Mouse (Mus musculus): Measurements from ENCODE around the gene Eef1g. TPM values are rescaled to one million over a fixed set of nuclear protein-coding genes. Genes with fewer than 3 reads are reported as not detected.
A peak's percentile ranks its signal among the peaks of the same experiment; 100 is the strongest.

Gene Eef1g
- total and polyA plus RNA-seq, 3 experiments, result 191 to 260 (median 224) TPM

GRCm38 (mm10) chr19:8930117-8930516 is 36.7 kb upstream of the Eef1g start:
- WGBS, result 8% methylated on average over 11 of the region's 11 CpGs
- Histone ChIP-seq H3K27me3 (ENCODE audit: control insufficient read depth, insufficient read depth, low read length) (no peaks in the 10 kb centered on the region), H3K4me3 (peak overlapping the region; percentile 66), H3K4me1 (ENCODE audit: control insufficient read depth, insufficient read depth, low read length) (no peaks in the 10 kb centered on the region; the same call in 1 of the 2 replicates), H3K27ac (peak overlapping the region; percentile 83), H3K79me2 (replicated peaks; ENCODE audit: control insufficient read depth, insufficient read depth, low read length) (no peaks in the 10 kb centered on the region), H3K36me3 (ENCODE audit: control insufficient read depth, insufficient read depth, low read length) (no peaks in the 10 kb centered on the region), H3K9ac (ENCODE audit: low read depth, low read length) (peak overlapping the region; percentile 87)
- intact Hi-C loops (cut with DNase I), result no loop called here
- no peak for DNase-seq
- no peak for TF ChIP-seq CTCF (IDR thresholded peaks at IDR 0.05)
- no peak for TF ChIP-seq POLR2A (IDR thresholded peaks at IDR 0.05; ENCODE audit: insufficient read depth, low read depth, low read length)
- TF ChIP-seq EP300 (IDR thresholded peaks at IDR 0.05; ENCODE audit: insufficient read depth, low read depth, low read length), result no peak

GRCm38 (mm10) chr19:8930771-8931170 is 36.1 kb upstream of the Eef1g start:
- H3K79me2 ChIP-seq (replicated peaks; ENCODE audit: control insufficient read depth, insufficient read depth, low read length), result no peaks in the 10 kb centered on the region
- H3K9ac ChIP-seq (ENCODE audit: low read depth, low read length), result no peak overlapping the region
- H3K27ac ChIP-seq, result no peak overlapping the region; the same call in 1 of the 2 replicates
- H3K27me3 ChIP-seq (ENCODE audit: control insufficient read depth, insufficient read depth, low read length), result no peaks in the 10 kb centered on the region
- no peak for DNase-seq
- TF ChIP-seq CTCF (IDR thresholded peaks at IDR 0.05) (no peak), POLR2A (IDR thresholded peaks at IDR 0.05; ENCODE audit: insufficient read depth, low read depth, low read length) (no peak), EP300 (IDR thresholded peaks at IDR 0.05; ENCODE audit: insufficient read depth, low read depth, low read length) (no peak)
- intact Hi-C loops (cut with DNase I), result no loop called here
- no peaks in the 10 kb centered on the region for H3K36me3 ChIP-seq (ENCODE audit: control insufficient read depth, insufficient read depth, low read length)
- no peaks in the 10 kb centered on the region; the same call in 1 of the 2 replicates for H3K4me1 ChIP-seq (ENCODE audit: control insufficient read depth, insufficient read depth, low read length)
- no peak overlapping the region for H3K4me3 ChIP-seq
- WGBS, result 85% methylated on average over 7 of the region's 7 CpGs

DNA sequence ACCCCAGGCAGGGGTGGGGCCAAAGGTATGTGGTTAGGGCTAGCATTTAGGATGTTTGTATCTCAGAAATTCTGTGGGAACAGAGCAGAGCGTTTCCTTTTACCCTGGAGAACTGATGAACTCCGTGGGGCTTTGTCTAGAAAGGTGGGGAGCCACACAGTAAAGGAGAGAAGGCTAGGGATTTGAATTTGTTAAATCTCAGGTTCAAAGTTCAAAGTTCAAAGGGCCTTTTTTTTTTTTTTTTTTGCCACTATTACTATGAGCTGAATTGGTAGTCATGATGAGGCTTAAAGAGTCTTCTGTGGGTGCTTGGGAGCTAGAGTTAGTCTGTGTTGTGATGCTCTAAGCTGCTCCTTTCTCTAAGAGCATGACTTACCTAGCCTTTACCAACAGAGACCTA is 30.1 kb upstream of the Eef1g start:
- H3K9ac ChIP-seq (ENCODE audit: low read depth, low read length), result no peak overlapping the region
- no peaks in the 10 kb centered on the region for H3K36me3 ChIP-seq (ENCODE audit: control insufficient read depth, insufficient read depth, low read length)
- no peaks in the 10 kb centered on the region for H3K79me2 ChIP-seq (replicated peaks; ENCODE audit: control insufficient read depth, insufficient read depth, low read length)
- peaks cover 1% of the 10 kb centered on the region; the same call in 1 of the 2 replicates for H3K4me1 ChIP-seq (ENCODE audit: control insufficient read depth, insufficient read depth, low read length)
- WGBS, result 83% methylated on average over 2 of the region's 2 CpGs
- no peaks in the 10 kb centered on the region for H3K27me3 ChIP-seq (ENCODE audit: control insufficient read depth, insufficient read depth, low read length)
- intact Hi-C loops (cut with DNase I), result no loop called here
- DNase-seq, result no peak
- H3K27ac ChIP-seq, result no peak overlapping the region
- TF ChIP-seq EP300 (IDR thresholded peaks at IDR 0.05; ENCODE audit: insufficient read depth, low read depth, low read length) (no peak), POLR2A (IDR thresholded peaks at IDR 0.05; ENCODE audit: insufficient read depth, low read depth, low read length) (no peak), CTCF (IDR thresholded peaks at IDR 0.05) (no peak)
- H3K4me3 ChIP-seq, result no peak overlapping the region

DNA sequence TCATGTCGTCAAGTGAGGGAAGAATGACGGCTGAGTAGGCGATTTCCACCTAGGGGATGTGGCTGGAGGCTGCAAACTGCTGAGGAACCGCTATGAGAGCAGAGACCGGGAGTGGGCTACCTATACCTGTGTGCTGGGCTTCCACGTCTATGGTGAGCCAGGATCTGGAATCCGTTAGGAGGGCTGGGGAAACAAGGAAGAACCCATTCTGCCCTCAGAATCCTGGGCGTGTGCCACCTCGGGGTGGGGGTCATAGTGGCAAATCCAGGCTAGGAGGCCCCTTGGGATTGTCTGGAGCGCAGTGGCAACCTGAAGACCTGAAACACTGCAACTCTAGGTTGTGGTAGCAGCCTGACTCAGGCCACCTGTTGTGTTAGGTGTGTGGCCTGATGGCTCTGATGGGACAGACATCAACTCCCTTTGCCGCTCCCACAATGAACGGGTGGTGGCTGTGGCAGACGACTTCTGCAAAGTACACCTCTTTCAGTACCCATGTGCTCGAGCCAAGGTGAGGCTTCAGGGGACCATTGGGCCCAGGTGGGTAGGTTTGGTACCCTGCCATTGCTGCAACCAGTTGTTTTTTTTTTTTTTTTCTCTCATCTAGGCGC is 26.2 kb upstream of the Eef1g start:
- Histone ChIP-seq H3K36me3 (ENCODE audit: control insufficient read depth, insufficient read depth, low read length) (peaks cover 11% of the 10 kb centered on the region), H3K9ac (ENCODE audit: low read depth, low read length) (no peak overlapping the region), H3K4me1 (ENCODE audit: control insufficient read depth, insufficient read depth, low read length) (peaks cover 6% of the 10 kb centered on the region), H3K27me3 (ENCODE audit: control insufficient read depth, insufficient read depth, low read length) (no peaks in the 10 kb centered on the region), H3K79me2 (replicated peaks; ENCODE audit: control insufficient read depth, insufficient read depth, low read length) (0 out of 2 replicates have a peak, but pooled peaks cover 2% of the 10 kb centered on the region), H3K4me3 (no peak overlapping the region), H3K27ac (no peak overlapping the region)
- DNase-seq, result no peak
- 86% methylated on average over 15 of the region's 15 CpGs for WGBS
- TF ChIP-seq POLR2A (IDR thresholded peaks at IDR 0.05; ENCODE audit: insufficient read depth, low read depth, low read length), result no peak
- TF ChIP-seq EP300 (IDR thresholded peaks at IDR 0.05; ENCODE audit: insufficient read depth, low read depth, low read length), result no peak
- no peak for TF ChIP-seq CTCF (IDR thresholded peaks at IDR 0.05)
- intact Hi-C loops (cut with DNase I), result loop anchor here (1.0 kb wide), 2 partner anchors 11 to 13 kb away; partner anchors contain the start of genes Eml3, Rom1 and Tut1

DNA sequence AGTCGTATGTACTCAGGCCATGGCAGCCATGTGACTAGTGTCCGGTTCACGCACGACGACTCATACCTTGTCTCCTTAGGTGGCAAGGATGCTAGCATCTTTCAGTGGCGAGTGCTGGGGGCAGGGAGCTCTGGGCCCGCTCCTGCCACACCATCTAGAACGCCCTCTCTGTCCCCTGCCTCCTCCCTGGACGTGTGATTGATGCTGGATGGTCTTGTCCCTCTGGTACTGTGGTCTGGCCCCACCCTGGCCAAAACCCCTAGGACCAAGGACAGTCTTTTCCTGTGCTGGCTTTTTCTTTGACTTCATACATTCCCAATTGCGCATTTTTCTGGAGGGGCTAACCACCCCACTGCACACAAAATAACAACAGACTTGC is 25.7 kb upstream of the Eef1g start:
- H3K27me3 ChIP-seq (ENCODE audit: control insufficient read depth, insufficient read depth, low read length), result no peaks in the 10 kb centered on the region
- peaks cover 6% of the 10 kb centered on the region for H3K4me1 ChIP-seq (ENCODE audit: control insufficient read depth, insufficient read depth, low read length)
- peaks cover 11% of the 10 kb centered on the region for H3K36me3 ChIP-seq (ENCODE audit: control insufficient read depth, insufficient read depth, low read length)
- H3K27ac ChIP-seq, result peak overlapping the region; percentile 92
- peak overlapping the region; percentile 97 for H3K4me3 ChIP-seq
- WGBS, result 49% methylated on average over 10 of the region's 10 CpGs
- TF ChIP-seq POLR2A (IDR thresholded peaks at IDR 0.05; ENCODE audit: insufficient read depth, low read depth, low read length), result no peak
- no peak for TF ChIP-seq EP300 (IDR thresholded peaks at IDR 0.05; ENCODE audit: insufficient read depth, low read depth, low read length)
- TF ChIP-seq CTCF (IDR thresholded peaks at IDR 0.05), result no peak
- 0 out of 2 replicates have a peak, but pooled peaks cover 2% of the 10 kb centered on the region for H3K79me2 ChIP-seq (replicated peaks; ENCODE audit: control insufficient read depth, insufficient read depth, low read length)
- intact Hi-C loops (cut with DNase I), result loop anchor here (1.0 kb wide), 2 partner anchors 12 kb away; partner anchors contain the start of genes Eml3, Rom1 and Tut1
- H3K9ac ChIP-seq (ENCODE audit: low read depth, low read length), result peak overlapping the region; percentile 27
- DNase-seq, result no peak

Data from heart, adult 2 months (tissue).